Mouse (Mus musculus) kidney, adult 2 months (tissue): Measurements from ENCODE around the gene Slc16a13.

Experiments
- CTCF ChIP-seq: fragments of 200-500 bp; conservative IDR thresholded peaks from 2 replicates; pipeline ENCODE4 v1.5.1; 2011; ENCODE audit warnings: low read depth, mild to moderate bottlenecking, control low read depth, low read length, moderate library complexity, mixed read lengths; ENCODE audit not compliant: insufficient read depth, insufficient read length
- POLR2A ChIP-seq: fragments of 200-500 bp; IDR thresholded peaks from one replicate; pipeline ENCODE4 v1.6.1; 2011; ENCODE audit warnings: low read depth, low read length, control low read depth

- TF ChIP-seq POLR2A (no peak), CTCF (no peak)
Measured at GRCm38 (mm10) chr11:70228828-70229227, 8.0 kb upstream of the Slc16a13 start.
